Mouse (Mus musculus): ENCODE results near the gene Ltb4r2. TPM values are rescaled to one million over a fixed set of nuclear protein-coding genes. Genes with fewer than 3 reads are reported as not detected.

Ltb4r2 gene
- total RNA-seq (2023): under 1 TPM; 0.46 to 0.63 TPM

DNA sequence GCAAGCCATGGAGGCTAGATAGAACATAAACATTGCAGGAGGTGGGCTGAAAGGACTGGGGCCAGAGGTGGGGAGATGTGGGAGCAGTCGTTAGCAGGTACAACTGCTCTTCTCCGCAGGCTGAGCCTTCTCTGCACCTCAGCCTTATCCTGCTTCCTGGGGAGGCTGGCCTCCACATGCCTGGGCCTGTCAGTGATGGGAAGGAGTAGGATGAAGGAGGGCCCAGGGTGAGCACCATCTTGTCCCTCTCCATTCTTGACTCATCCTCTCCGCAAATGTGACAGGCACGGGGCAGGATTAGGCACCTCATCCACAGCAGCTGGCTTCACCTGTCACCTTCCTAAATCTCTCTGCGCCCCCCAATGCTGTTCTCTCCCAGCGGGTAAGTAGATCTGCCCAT, at the start of gene Ltb4r2:
Gene Ltb4r2, plus strand, starts transcription at position 266 of the 400 bp plus-strand sequence.

DNA sequence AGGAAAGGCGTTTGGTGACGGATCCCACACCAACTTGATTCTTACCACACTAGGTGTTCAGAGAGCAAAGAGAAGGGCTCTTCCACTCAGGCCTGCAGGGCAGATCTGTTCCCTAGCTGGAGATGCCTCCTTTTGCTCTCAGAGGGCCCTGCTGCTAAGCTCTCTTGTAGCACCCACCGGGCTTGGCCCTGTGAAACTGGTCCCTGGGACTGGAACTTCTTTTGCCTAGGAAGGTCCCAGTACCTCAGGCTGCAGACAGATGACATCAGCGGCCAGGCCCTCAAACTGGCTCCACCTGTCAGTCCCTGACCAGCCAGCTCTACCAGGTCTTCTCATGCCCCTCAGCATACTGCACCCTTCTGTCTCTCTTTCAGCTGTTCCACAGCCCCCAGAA, 47.5 kb upstream of the Ltb4r2 start, which contains the start of gene Tgm1:
Gene Tgm1, minus strand, starts transcription at position 198 of the 394 bp plus-strand sequence.

DNA sequence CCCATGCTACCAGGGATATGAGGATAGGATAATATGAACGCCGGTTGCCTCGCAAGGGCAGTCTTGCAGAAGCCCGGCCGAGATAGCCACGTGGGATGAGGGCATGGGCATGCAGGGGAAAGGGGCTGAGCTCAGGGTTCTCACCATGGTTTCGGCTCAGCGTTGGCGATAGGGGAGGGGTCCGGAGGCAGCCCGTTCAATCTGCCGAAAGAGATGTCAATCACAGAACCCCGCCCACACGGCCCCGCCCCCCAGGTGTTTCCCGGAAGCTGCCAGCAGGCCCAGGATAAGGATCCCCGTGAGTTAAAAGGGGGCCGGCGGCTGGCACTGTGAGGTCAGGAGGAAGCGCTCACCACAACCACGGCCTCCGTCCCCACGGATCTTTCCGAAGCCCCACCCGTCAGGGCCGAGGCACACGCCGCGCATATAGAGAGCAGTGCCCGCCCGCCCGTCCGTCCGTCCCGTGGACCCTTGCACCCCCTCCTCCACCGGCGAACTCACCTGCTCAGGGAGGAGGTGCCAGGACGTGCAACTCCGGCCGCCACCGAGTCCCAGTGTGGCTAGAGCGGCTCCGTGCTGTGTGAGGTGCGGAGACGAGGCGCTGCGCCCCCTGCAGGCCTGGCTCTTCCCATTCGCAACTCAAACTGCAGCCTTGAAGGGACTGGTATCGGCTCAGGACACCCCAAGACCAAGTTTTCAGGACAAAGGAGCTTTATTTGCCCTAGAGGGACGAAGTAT, 39.4 kb upstream of the Ltb4r2 start, which contains the start of gene Rabggta:
Gene Rabggta, minus strand, starts transcription at position 564 of the 738 bp plus-strand sequence.

DNA sequence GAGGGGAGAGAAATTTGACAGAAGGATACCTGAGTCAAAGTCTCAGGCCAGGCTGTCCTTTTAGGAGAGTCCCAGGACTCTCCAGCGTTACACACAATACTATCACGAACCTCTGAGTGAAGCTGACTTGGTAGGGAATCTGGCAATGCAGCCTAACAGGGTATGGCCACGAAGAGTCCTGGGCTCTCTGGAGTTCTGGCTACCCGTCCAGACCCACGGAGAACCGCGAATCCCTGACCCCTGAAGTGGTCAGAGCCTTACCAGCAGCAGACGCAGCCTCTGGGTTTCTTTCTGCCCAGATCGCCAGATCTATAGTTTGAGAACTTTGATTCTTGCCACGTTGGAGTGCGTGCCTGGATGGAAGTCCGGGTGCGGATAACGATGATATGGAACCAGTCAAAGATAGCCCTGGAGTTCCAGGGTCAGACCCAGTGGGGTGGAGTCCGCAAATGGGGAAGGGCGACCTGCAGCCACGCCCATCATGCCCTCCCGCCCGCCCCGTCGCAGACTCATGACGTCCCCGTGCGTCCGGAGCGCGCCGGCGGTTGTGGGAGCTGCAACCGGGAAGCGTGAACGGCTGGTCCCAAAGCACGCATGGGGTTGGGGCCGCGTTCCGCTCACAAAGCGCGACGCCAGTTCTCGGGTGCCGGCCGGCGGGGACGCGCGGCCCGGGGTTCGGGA, 15.9 kb upstream of the Ltb4r2 start, which contains the start of the genes Dhrs1 and Nop9:
Gene Dhrs1, minus strand, starts transcription at position 511 of the 681 bp plus-strand sequence.
Gene Nop9, plus strand, starts transcription at position 514 of the 681 bp plus-strand sequence.

DNA sequence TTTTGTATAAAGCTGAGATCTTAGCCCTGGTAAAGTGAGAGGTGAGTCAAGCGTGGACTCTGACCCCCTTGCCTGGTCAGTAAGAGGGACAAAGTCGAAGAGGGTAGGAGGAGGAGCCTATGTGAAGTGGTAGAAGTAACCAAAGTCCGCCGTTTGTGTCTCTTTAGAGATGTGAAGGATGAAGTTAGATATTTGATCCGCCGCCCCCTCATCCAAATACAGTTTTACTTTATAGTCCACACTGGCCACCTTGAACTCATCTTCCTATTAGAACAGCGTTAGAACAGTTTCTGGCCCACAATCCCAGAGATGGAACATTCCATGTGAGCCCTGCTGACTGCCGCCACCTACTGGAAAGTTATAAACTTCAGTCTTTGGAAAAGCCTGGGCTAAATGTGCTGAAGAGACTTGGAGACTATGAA, 2.9 kb upstream of the Ltb4r2 start, which contains the start of gene Cideb:
Gene Cideb, minus strand, starts transcription at position 96 of the 422 bp plus-strand sequence.

DNA sequence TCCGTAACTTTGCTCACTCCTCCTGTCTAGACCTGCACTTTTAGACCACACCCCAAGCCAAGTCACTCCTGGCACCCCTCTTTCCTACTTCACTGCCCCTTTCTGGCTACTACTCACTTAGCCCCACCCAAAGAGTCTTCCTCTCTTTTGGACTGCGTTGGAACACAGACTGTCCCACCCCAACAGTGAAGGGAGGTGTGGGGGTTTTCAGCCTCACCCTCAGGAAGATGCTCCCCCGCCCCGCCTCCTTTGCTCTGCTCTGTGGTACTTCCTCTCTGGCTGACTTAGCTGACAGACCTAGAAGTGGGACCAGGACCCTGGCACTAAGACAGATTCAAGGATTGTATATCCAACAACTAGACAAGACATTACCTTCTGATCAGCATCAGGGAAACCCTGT, 4.5 kb downstream of the Ltb4r2 start, which contains the start of gene Ltb4r1:
Gene Ltb4r1, plus strand, starts transcription at position 267 of the 400 bp plus-strand sequence.

DNA sequence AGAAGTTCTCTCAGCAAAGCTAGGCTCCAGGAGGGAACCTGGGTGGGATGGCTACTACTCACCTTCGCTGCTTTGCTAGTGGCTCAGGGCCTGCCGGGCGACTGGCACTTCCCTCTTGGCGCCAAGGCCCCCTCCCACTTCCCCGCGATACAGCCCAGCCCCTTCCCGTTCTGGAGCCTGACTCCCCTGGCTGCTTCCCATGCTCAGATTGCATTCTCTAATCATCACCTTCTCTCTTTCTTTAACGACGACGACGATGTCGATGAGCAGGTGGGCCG, 22.7 kb downstream of the Ltb4r2 start, which contains the start of gene Adcy4:
Gene Adcy4, minus strand, starts transcription at position 138 of the 278 bp plus-strand sequence.

DNA sequence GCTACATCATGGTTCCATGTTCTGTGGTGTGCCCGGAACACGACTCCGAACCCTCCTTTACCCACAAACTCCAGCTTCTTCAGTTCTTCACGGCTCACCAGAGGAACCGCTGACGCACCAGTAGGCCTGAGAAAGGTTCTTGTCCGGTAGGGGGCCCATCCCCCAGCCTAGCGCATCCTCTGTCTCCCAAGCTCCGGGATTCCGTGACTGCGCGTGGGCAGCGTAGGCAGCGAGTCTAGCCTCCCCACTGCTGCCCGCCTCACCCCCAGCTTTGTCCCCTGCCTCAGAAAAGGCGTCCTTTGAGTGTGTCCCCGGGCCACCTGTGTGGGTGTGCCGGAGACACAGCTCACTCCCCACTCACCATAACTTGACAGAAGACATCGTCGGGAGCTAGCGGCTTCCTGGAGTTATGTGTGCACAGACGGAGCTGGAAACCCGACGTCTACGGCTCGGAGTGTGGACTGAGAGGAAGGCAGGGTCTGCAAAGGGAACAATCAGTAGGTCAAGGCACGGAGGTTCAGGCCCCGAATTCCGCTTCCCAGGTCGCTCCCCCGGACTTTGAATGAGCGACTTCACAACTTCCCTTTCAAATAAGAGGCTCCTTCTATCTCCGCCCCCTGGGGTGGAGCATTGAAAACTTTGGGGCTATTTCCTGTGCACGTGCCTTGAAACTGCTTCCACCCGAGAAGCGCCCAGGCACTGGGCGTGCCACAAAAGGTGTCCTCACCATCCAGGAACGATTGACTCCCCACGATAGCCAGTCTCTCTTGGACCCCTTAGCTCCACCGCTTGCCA, 27.2 kb downstream of the Ltb4r2 start, which contains the start of gene Ripk3:
Gene Ripk3, minus strand, starts transcription at position 610 of the 795 bp plus-strand sequence.

Other genes starting within 250 kb of the Ltb4r2 start
- gene Nrl, start 236.4 kb upstream of the Ltb4r2 start, total RNA-seq (2023): not detected
- gene Pck2, start 221.2 kb upstream of the Ltb4r2 start, total RNA-seq (2023): 10 to 100 TPM; 25.6 to 25.8 TPM
- 10 to 100 TPM; 69.5 to 86.4 TPM for gene Dcaf11, start 201.4 kb upstream of the Ltb4r2 start, total RNA-seq (2023)
- 1 to 10 TPM; 5.8 to 7.1 TPM for gene A730061H03Rik, start 201.0 kb upstream of the Ltb4r2 start, total RNA-seq (2023)
- not detected for gene Fitm1, start 185.8 kb upstream of the Ltb4r2 start, total RNA-seq (2023)
- gene Psme1, start 183.3 kb upstream of the Ltb4r2 start, total RNA-seq (2023): 100 to 1,000 TPM; 242 to 257 TPM
- 10 to 100 TPM in 1 of 2 experiments, 1 to 10 TPM in 1; 7.3 to 11.2 TPM for gene Emc9, start 176.1 kb upstream of the Ltb4r2 start, total RNA-seq (2023)
- 100 to 1,000 TPM; 340 to 355 TPM for gene Psme2, start 170.3 kb upstream of the Ltb4r2 start, total RNA-seq (2023)
- gene Rnf31, start 169.7 kb upstream of the Ltb4r2 start, total RNA-seq (2023): 10 to 100 TPM; 72.7 to 87.7 TPM
- gene Irf9, start 157.9 kb upstream of the Ltb4r2 start, total RNA-seq (2023): 100 to 1,000 TPM; 103 to 113 TPM
- gene Rec8, start 143.4 kb upstream of the Ltb4r2 start, total RNA-seq (2023): not detected
- 10 to 100 TPM; 27.8 to 33.7 TPM for gene Ipo4, start 125.5 kb upstream of the Ltb4r2 start, total RNA-seq (2023)
- gene Gm49378, start 123.5 kb upstream of the Ltb4r2 start, total RNA-seq (2023): 1 to 10 TPM; 2.0 to 3.1 TPM
- 10 to 100 TPM; 43.7 to 44.6 TPM for gene Tm9sf1, start 117.6 kb upstream of the Ltb4r2 start, total RNA-seq (2023)
- 1 to 10 TPM; 2.0 to 2.1 TPM for gene Tssk4, start 111.2 kb upstream of the Ltb4r2 start, total RNA-seq (2023)
- 10 to 100 TPM; 32.1 to 40.0 TPM for gene Mdp1, start 100.9 kb upstream of the Ltb4r2 start, total RNA-seq (2023)
- 10 to 100 TPM; 26.1 to 29.0 TPM for gene Gmpr2, start 89.5 kb upstream of the Ltb4r2 start, total RNA-seq (2023)
- gene Nedd8, start 89.3 kb upstream of the Ltb4r2 start, total RNA-seq (2023): 100 to 1,000 TPM; 227 to 260 TPM
- gene Tinf2, start 79.6 kb upstream of the Ltb4r2 start, total RNA-seq (2023): 10 to 100 TPM; 64.2 to 64.6 TPM
- 10 to 100 TPM; 12.0 to 21.3 TPM for gene Tgm1, start 47.5 kb upstream of the Ltb4r2 start, total RNA-seq (2023)
- gene Rabggta, start 39.2 kb upstream of the Ltb4r2 start, total RNA-seq (2023): 10 to 100 TPM; 45.5 to 46.2 TPM
- 10 to 100 TPM; 61.5 to 82.7 TPM for gene Dhrs1, start 15.7 kb upstream of the Ltb4r2 start, total RNA-seq (2023)
- gene Nop9, start 15.7 kb upstream of the Ltb4r2 start, total RNA-seq (2023): 10 to 100 TPM; 19.2 to 28.9 TPM
- under 1 TPM in 1 of 2 experiments, not detected in 1; 0.42 TPM for gene Cideb, start 3.0 kb upstream of the Ltb4r2 start, total RNA-seq (2023)
- 10 to 100 TPM; 57.1 to 61.8 TPM for gene Ltb4r1, start 4.5 kb downstream of the Ltb4r2 start, total RNA-seq (2023)
- 1 to 10 TPM; 5.0 to 7.3 TPM for gene Adcy4, start 22.7 kb downstream of the Ltb4r2 start, total RNA-seq (2023)
- gene Ripk3, start 27.4 kb downstream of the Ltb4r2 start, total RNA-seq (2023): 100 to 1,000 TPM; 113 to 122 TPM
- not detected for gene Nfatc4, start 61.7 kb downstream of the Ltb4r2 start, total RNA-seq (2023)
- gene Nynrin, start 92.6 kb downstream of the Ltb4r2 start, total RNA-seq (2023): 1 to 10 TPM; 5.9 to 8.2 TPM
- under 1 TPM in 1 of 2 experiments, not detected in 1; 0.09 TPM for gene Cbln3, start 123.0 kb downstream of the Ltb4r2 start, total RNA-seq (2023)
- gene Khnyn, start 123.5 kb downstream of the Ltb4r2 start, total RNA-seq (2023): 10 to 100 TPM; 51.6 to 59.0 TPM
- under 1 TPM; 0.88 to 0.97 TPM for gene Sdr39u1, start 138.9 kb downstream of the Ltb4r2 start, total RNA-seq (2023)
- not detected for gene Cma1, start 183.2 kb downstream of the Ltb4r2 start, total RNA-seq (2023)
- gene Cma2, start 189.6 kb downstream of the Ltb4r2 start, total RNA-seq (2023): not detected

All from monocyte, adult 59 days (primary cell).